Mouse (Mus musculus): ENCODE measurements around the gene Exoc6b.
A peak's percentile ranks its signal among the peaks of the same experiment; 100 is the strongest.

Gene Exoc6b

GRCm38 (mm10) chr6:84736942-84737341, 332.4 kb downstream of the Exoc6b start:
- DNase-seq (ENCODE audit: low read depth, low spot score): peak; percentile 64

GRCm38 (mm10) chr6:84726876-84727275, 342.4 kb downstream of the Exoc6b start:
- no peak for DNase-seq (ENCODE audit: low read depth, low spot score)

GRCm38 (mm10) chr6:84713171-84713570, 356.1 kb downstream of the Exoc6b start:
- DNase-seq (ENCODE audit: low read depth, low spot score): no peak

GRCm38 (mm10) chr6:84710831-84711230, 358.5 kb downstream of the Exoc6b start:
- no peak for DNase-seq (ENCODE audit: low read depth, low spot score)

GRCm38 (mm10) chr6:84708631-84709030, 360.7 kb downstream of the Exoc6b start:
- DNase-seq (ENCODE audit: low read depth, low spot score): no peak

- DNase-seq (ENCODE audit: low read depth, low spot score): no peak
Observed at GRCm38 (mm10) chr6:84699579-84699978, 369.7 kb downstream of the Exoc6b start.

GRCm38 (mm10) chr6:84698288-84698673, 371.0 kb downstream of the Exoc6b start:
- no peak for DNase-seq (ENCODE audit: low read depth, low spot score)

- DNase-seq (ENCODE audit: low read depth, low spot score): no peak
Observed at GRCm38 (mm10) chr6:84697474-84698287, 371.6 kb downstream of the Exoc6b start.

GRCm38 (mm10) chr6:84693844-84694243, 375.5 kb downstream of the Exoc6b start:
- DNase-seq (ENCODE audit: low read depth, low spot score): no peak

- no peak for DNase-seq (ENCODE audit: low read depth, low spot score)
Observed at GRCm38 (mm10) chr6:84693204-84693603, 376.1 kb downstream of the Exoc6b start.

- no peak for DNase-seq (ENCODE audit: low read depth, low spot score)
Observed at GRCm38 (mm10) chr6:84691907-84692306, 377.4 kb downstream of the Exoc6b start.

GRCm38 (mm10) chr6:84677770-84678169, 391.5 kb downstream of the Exoc6b start:
- no peak for DNase-seq (ENCODE audit: low read depth, low spot score)

GRCm38 (mm10) chr6:84674936-84675335, 394.4 kb downstream of the Exoc6b start:
- no peak for DNase-seq (ENCODE audit: low read depth, low spot score)

- DNase-seq (ENCODE audit: low read depth, low spot score): no peak
Observed at GRCm38 (mm10) chr6:84674136-84674535, 395.2 kb downstream of the Exoc6b start.

GRCm38 (mm10) chr6:84661451-84662112, 407.7 kb downstream of the Exoc6b start:
- DNase-seq (ENCODE audit: low read depth, low spot score): no peak

GRCm38 (mm10) chr6:84660982-84661381, 408.3 kb downstream of the Exoc6b start:
- no peak for DNase-seq (ENCODE audit: low read depth, low spot score)

GRCm38 (mm10) chr6:84657091-84657490, 412.2 kb downstream of the Exoc6b start:
- no peak for DNase-seq (ENCODE audit: low read depth, low spot score)

GRCm38 (mm10) chr6:84656680-84657079, 412.6 kb downstream of the Exoc6b start:
- peak; percentile 79 for DNase-seq (ENCODE audit: low read depth, low spot score)

GRCm38 (mm10) chr6:84651902-84652301, 417.4 kb downstream of the Exoc6b start:
- DNase-seq (ENCODE audit: low read depth, low spot score): no peak

GRCm38 (mm10) chr6:84647197-84647596, 422.1 kb downstream of the Exoc6b start:
- DNase-seq (ENCODE audit: low read depth, low spot score): no peak

GRCm38 (mm10) chr6:84646696-84647095, 422.6 kb downstream of the Exoc6b start:
- no peak for DNase-seq (ENCODE audit: low read depth, low spot score)

- DNase-seq (ENCODE audit: low read depth, low spot score): no peak
Observed at GRCm38 (mm10) chr6:84641062-84641431, 428.3 kb downstream of the Exoc6b start.
